Mouse (Mus musculus): Measurements from ENCODE around the gene Pde2a. TPM values are rescaled to one million over a fixed set of nuclear protein-coding genes. Genes with fewer than 3 reads are reported as not detected.

Pde2a gene
- polyA plus RNA-seq, 1 experiment from 2014 or later = 7.4 TPM

- Histone ChIP-seq H3K9ac (no peak overlapping the region), H3K27me3 (no peaks in the 10 kb centered on the region), H3K4me3 (no peak overlapping the region), H3K36me3 (no peaks in the 10 kb centered on the region), H3K9me3 (no peaks in the 10 kb centered on the region), H3K4me1 (no peaks in the 10 kb centered on the region), H3K4me2 (no peak overlapping the region), H3K27ac (no peak overlapping the region)
- 17% methylated on average over 2 of the region's 2 CpGs for WGBS
- ATAC-seq (ENCODE audit: insufficient number of reproducible peaks, insufficient read depth, low FRiP score, low TSS enrichment, low read depth) = no peak
These were observed 6.2 kb downstream of the Pde2a start for GRCm38 (mm10) chr7:101427736-101428135.

GRCm38 (mm10) chr7:101435038-101435437 is 13.5 kb downstream of the Pde2a start:
- Histone ChIP-seq H3K9me3 (no peaks in the 10 kb centered on the region), H3K9ac (no peak overlapping the region), H3K36me3 (no peaks in the 10 kb centered on the region), H3K27me3 (no peaks in the 10 kb centered on the region), H3K4me1 (no peaks in the 10 kb centered on the region), H3K4me2 (no peak overlapping the region), H3K27ac (no peak overlapping the region), H3K4me3 (no peak overlapping the region)
- whole genome bisulfite sequencing = 66% methylated on average over 6 of the region's 6 CpGs
- ATAC-seq (ENCODE audit: insufficient number of reproducible peaks, insufficient read depth, low FRiP score, low TSS enrichment, low read depth) = no peak

- Histone ChIP-seq H3K4me3 (no peak overlapping the region), H3K9ac (no peak overlapping the region), H3K27me3 (no peaks in the 10 kb centered on the region), H3K9me3 (no peaks in the 10 kb centered on the region), H3K4me1 (no peaks in the 10 kb centered on the region), H3K36me3 (no peaks in the 10 kb centered on the region), H3K4me2 (no peak overlapping the region), H3K27ac (no peak overlapping the region)
- WGBS = 5% methylated on average over 1 of the region's 1 CpGs
- no peak for ATAC-seq (ENCODE audit: insufficient number of reproducible peaks, insufficient read depth, low FRiP score, low TSS enrichment, low read depth)
These were observed 16.4 kb downstream of the Pde2a start for GRCm38 (mm10) chr7:101437876-101438275.

- no peak for ATAC-seq (ENCODE audit: insufficient number of reproducible peaks, insufficient read depth, low FRiP score, low TSS enrichment, low read depth)
- no peaks in the 10 kb centered on the region for H3K4me1 ChIP-seq
- 60% methylated on average over 10 of the region's 10 CpGs for WGBS
These were observed 21.6 kb downstream of the Pde2a start for GRCm38 (mm10) chr7:101443093-101443492.

GRCm38 (mm10) chr7:101444211-101444610 is 22.7 kb downstream of the Pde2a start:
- Histone ChIP-seq H3K27ac (no peak overlapping the region), H3K27me3 (peaks cover 7% of the 10 kb centered on the region; the same call in 1 of the 2 replicates), H3K4me2 (no peak overlapping the region), H3K4me3 (no peak overlapping the region), H3K4me1 (no peaks in the 10 kb centered on the region), H3K9ac (no peak overlapping the region), H3K9me3 (no peaks in the 10 kb centered on the region), H3K36me3 (no peaks in the 10 kb centered on the region)
- no peak for ATAC-seq (ENCODE audit: insufficient number of reproducible peaks, insufficient read depth, low FRiP score, low TSS enrichment, low read depth)
- 77% methylated on average over 4 of the region's 4 CpGs for WGBS

More at GRCm38 (mm10) chr7:101443093-101443492, 21.6 kb downstream of the Pde2a start:
- H3K27ac ChIP-seq = no peak overlapping the region
- no peak overlapping the region for H3K4me3 ChIP-seq
- no peak overlapping the region for H3K4me2 ChIP-seq
- H3K36me3 ChIP-seq = no peaks in the 10 kb centered on the region
- H3K27me3 ChIP-seq = peaks cover under 1% of the 10 kb centered on the region; the same call in 1 of the 2 replicates
- H3K9me3 ChIP-seq = no peaks in the 10 kb centered on the region
- H3K9ac ChIP-seq = no peak overlapping the region

GRCm38 (mm10) chr7:101449855-101450254 is 28.4 kb downstream of the Pde2a start:
- Histone ChIP-seq H3K27me3 (peaks cover 52% of the 10 kb centered on the region), H3K9ac (no peak overlapping the region), H3K9me3 (no peaks in the 10 kb centered on the region), H3K36me3 (no peaks in the 10 kb centered on the region), H3K4me1 (peaks cover 12% of the 10 kb centered on the region), H3K27ac (no peak overlapping the region), H3K4me3 (no peak overlapping the region), H3K4me2 (no peak overlapping the region)
- no peak for ATAC-seq (ENCODE audit: insufficient number of reproducible peaks, insufficient read depth, low FRiP score, low TSS enrichment, low read depth)
- 39% methylated on average over 3 of the region's 3 CpGs for WGBS

GRCm38 (mm10) chr7:101450422-101451401 is 29.2 kb downstream of the Pde2a start:
- under 1% methylated on average over 66 of the region's 68 CpGs for WGBS
- Histone ChIP-seq H3K9ac (peak overlapping the region; percentile 61), H3K4me1 (peaks cover 12% of the 10 kb centered on the region), H3K9me3 (no peaks in the 10 kb centered on the region), H3K27ac (no peak overlapping the region), H3K27me3 (peaks cover 55% of the 10 kb centered on the region), H3K4me2 (peak overlapping the region; percentile 99), H3K4me3 (peak overlapping the region; percentile 57), H3K36me3 (no peaks in the 10 kb centered on the region)
- ATAC-seq (ENCODE audit: insufficient number of reproducible peaks, insufficient read depth, low FRiP score, low TSS enrichment, low read depth) = peak; percentile 54

GRCm38 (mm10) chr7:101452669-101453068 is 31.2 kb downstream of the Pde2a start:
- Histone ChIP-seq H3K4me3 (peak overlapping the region; percentile 4; the same call in 1 of the 2 replicates), H3K27me3 (peaks cover 62% of the 10 kb centered on the region), H3K4me2 (0 out of 2 replicates have a peak overlapping the region, but pooled peaks have one; percentile 99), H3K27ac (no peak overlapping the region), H3K36me3 (no peaks in the 10 kb centered on the region), H3K9me3 (no peaks in the 10 kb centered on the region), H3K9ac (no peak overlapping the region), H3K4me1 (peaks cover 14% of the 10 kb centered on the region)
- no peak for ATAC-seq (ENCODE audit: insufficient number of reproducible peaks, insufficient read depth, low FRiP score, low TSS enrichment, low read depth)
- 79% methylated on average over 3 of the region's 3 CpGs for WGBS

GRCm38 (mm10) chr7:101453296-101453695 is 31.8 kb downstream of the Pde2a start:
- Histone ChIP-seq H3K27ac (no peak overlapping the region), H3K36me3 (no peaks in the 10 kb centered on the region), H3K9me3 (no peaks in the 10 kb centered on the region), H3K9ac (no peak overlapping the region), H3K4me2 (no peak overlapping the region), H3K4me1 (peaks cover 14% of the 10 kb centered on the region), H3K4me3 (no peak overlapping the region), H3K27me3 (peaks cover 60% of the 10 kb centered on the region)
- no peak for ATAC-seq (ENCODE audit: insufficient number of reproducible peaks, insufficient read depth, low FRiP score, low TSS enrichment, low read depth)
- 89% methylated on average over 3 of the region's 3 CpGs for WGBS

GRCm38 (mm10) chr7:101453725-101454124 is 32.2 kb downstream of the Pde2a start:
- H3K27me3 ChIP-seq = peaks cover 56% of the 10 kb centered on the region
- ATAC-seq (ENCODE audit: insufficient number of reproducible peaks, insufficient read depth, low FRiP score, low TSS enrichment, low read depth) = no peak
- H3K36me3 ChIP-seq = no peaks in the 10 kb centered on the region
- peaks cover 14% of the 10 kb centered on the region for H3K4me1 ChIP-seq
- WGBS = 27% methylated on average over 8 of the region's 8 CpGs
- no peak overlapping the region for H3K27ac ChIP-seq
- no peaks in the 10 kb centered on the region for H3K9me3 ChIP-seq
- H3K4me2 ChIP-seq = no peak overlapping the region
- H3K9ac ChIP-seq = no peak overlapping the region
- no peak overlapping the region for H3K4me3 ChIP-seq

- 82% methylated on average over 9 of the region's 9 CpGs for WGBS
- Histone ChIP-seq H3K27me3 (peaks cover 58% of the 10 kb centered on the region), H3K27ac (no peak overlapping the region), H3K4me2 (no peak overlapping the region), H3K4me3 (no peak overlapping the region), H3K4me1 (peaks cover 14% of the 10 kb centered on the region), H3K36me3 (no peaks in the 10 kb centered on the region), H3K9me3 (no peaks in the 10 kb centered on the region), H3K9ac (no peak overlapping the region)
- no peak for ATAC-seq (ENCODE audit: insufficient number of reproducible peaks, insufficient read depth, low FRiP score, low TSS enrichment, low read depth)
These were observed 33.0 kb downstream of the Pde2a start for GRCm38 (mm10) chr7:101454479-101454878.

GRCm38 (mm10) chr7:101455141-101455540 is 33.6 kb downstream of the Pde2a start:
- no peak overlapping the region for H3K4me2 ChIP-seq
- no peak overlapping the region for H3K4me3 ChIP-seq
- peaks cover 14% of the 10 kb centered on the region for H3K4me1 ChIP-seq
- H3K36me3 ChIP-seq = no peaks in the 10 kb centered on the region
- ATAC-seq (ENCODE audit: insufficient number of reproducible peaks, insufficient read depth, low FRiP score, low TSS enrichment, low read depth) = no peak
- no peak overlapping the region for H3K9ac ChIP-seq
- peaks cover 58% of the 10 kb centered on the region for H3K27me3 ChIP-seq
- 76% methylated on average over 6 of the region's 6 CpGs for WGBS
- H3K27ac ChIP-seq = no peak overlapping the region
- H3K9me3 ChIP-seq = no peaks in the 10 kb centered on the region
